Mouse (Mus musculus) embryonic fibroblast, embryonic 13.5 days (primary cell): ENCODE measurements around the gene Dda1. TPM values are rescaled to one million over a fixed set of nuclear protein-coding genes. Genes with fewer than 3 reads are reported as not detected.
"Not testable (repeated sequence)": the region's sequence is repeated elsewhere in the genome, so short reads cannot be mapped to it uniquely, and the experiment has no call there.

Experiments used
- H3K27ac ChIP-seq: 2 replicates; pipeline ENCODE4 v1.5.1; 2012; ENCODE audit warnings: low read length, control low read depth, inconsistent platforms; ENCODE audit not compliant: insufficient read depth
- H3K4me1 ChIP-seq: 2 replicates; pipeline ENCODE4 v1.6.1; 2011; ENCODE audit warnings: low read length; ENCODE audit not compliant: control insufficient read depth, insufficient read depth
- H3K4me3 ChIP-seq: 2 replicates; pipeline ENCODE4 v1.5.1; 2011; ENCODE audit warnings: mild to moderate bottlenecking, control low read depth, low read length; ENCODE audit not compliant: insufficient read depth
- CTCF ChIP-seq: IDR thresholded peaks from 2 replicates; pipeline ENCODE4 v1.5.1; 2011; ENCODE audit warnings: mild to moderate bottlenecking, control low read depth, low read length, moderate library complexity, borderline replicate concordance; ENCODE audit not compliant: insufficient read depth
- POLR2A ChIP-seq: IDR thresholded peaks from 2 replicates; pipeline ENCODE4 v1.6.1; 2011; ENCODE audit warnings: low read depth, mild to moderate bottlenecking, control low read depth, low read length, moderate library complexity
- polyA plus RNA-seq: library from polyadenylated mRNA; stranded (reverse); fragments of >200 nt; gene quantifications from 2 replicates; pipeline ENCODE4 v1.2.4, GENCODE M21; 2011; ENCODE audit warnings: low read depth; ENCODE audit not compliant: missing spikeins, insufficient read length

Gene Dda1
- 63.1 and 70.4 TPM in 2 replicates for polyA plus RNA-seq

- TF ChIP-seq POLR2A (no peak; the same call in 1 of the 2 replicates), CTCF (no peak)
- Histone ChIP-seq H3K27ac (no peak within 1 kb of the TSS), H3K4me3 (peak within 1 kb of the TSS; percentile 89), H3K4me1 (peaks cover 6% of the 10 kb centered on the region)
Measured at GRCm38 (mm10) chr8:71468916-71469315, at the start of gene Dda1. Gene Dda1, plus strand, starts transcription at chr8:71469199.

- H3K4me3 ChIP-seq = no peak overlapping the region
- H3K27ac ChIP-seq = no peak overlapping the region
- TF ChIP-seq CTCF (no peak), POLR2A (no peak)
- no peaks in the 10 kb centered on the region for H3K4me1 ChIP-seq
Measured at GRCm38 (mm10) chr8:71422121-71422520, 46.9 kb upstream of the Dda1 start.

GRCm38 (mm10) chr8:71432935-71433334 lies 36.1 kb upstream of the Dda1 start:
- peak overlapping the region; percentile 4; the same call in 1 of the 2 replicates for H3K4me3 ChIP-seq
- not testable (repeated sequence) for H3K27ac ChIP-seq, H3K4me1 ChIP-seq
- TF ChIP-seq CTCF = peak; percentile 33; the same call in 1 of the 2 replicates

GRCm38 (mm10) chr8:71437041-71437440 lies 32.0 kb upstream of the Dda1 start:
- TF ChIP-seq CTCF (no peak), POLR2A (no peak)
- Histone ChIP-seq H3K4me1 (no peaks in the 10 kb centered on the region), H3K27ac (no peak overlapping the region), H3K4me3 (no peak overlapping the region)

- no peaks in the 10 kb centered on the region; the same call in 1 of the 2 replicates for H3K4me1 ChIP-seq
- TF ChIP-seq POLR2A (no peak), CTCF (no peak)
- H3K27ac ChIP-seq = no peak overlapping the region
- no peak overlapping the region for H3K4me3 ChIP-seq
Measured at GRCm38 (mm10) chr8:71441404-71441803, 27.6 kb upstream of the Dda1 start.

GRCm38 (mm10) chr8:71445096-71445495 lies 23.9 kb upstream of the Dda1 start:
- no peaks in the 10 kb centered on the region; the same call in 1 of the 2 replicates for H3K4me1 ChIP-seq
- TF ChIP-seq POLR2A (no peak), CTCF (no peak)
- no peak overlapping the region for H3K27ac ChIP-seq
- no peak overlapping the region for H3K4me3 ChIP-seq

- TF ChIP-seq POLR2A = no peak
- no peak for TF ChIP-seq CTCF
Measured at GRCm38 (mm10) chr8:71451337-71451736, 17.7 kb upstream of the Dda1 start.

GRCm38 (mm10) chr8:71451777-71452176 lies 17.2 kb upstream of the Dda1 start:
- no peak overlapping the region for H3K27ac ChIP-seq
- TF ChIP-seq CTCF (no peak), POLR2A (no peak)
- H3K4me1 ChIP-seq = no peaks in the 10 kb centered on the region
- H3K4me3 ChIP-seq = no peak overlapping the region

More at GRCm38 (mm10) chr8:71451337-71451736, 17.7 kb upstream of the Dda1 start:
- no peak overlapping the region for H3K27ac ChIP-seq
- H3K4me1 ChIP-seq = no peaks in the 10 kb centered on the region
- H3K4me3 ChIP-seq = no peak overlapping the region

- H3K4me1 ChIP-seq = no peaks in the 10 kb centered on the region
- no peak overlapping the region for H3K4me3 ChIP-seq
- H3K27ac ChIP-seq = no peak overlapping the region
- no peak for TF ChIP-seq CTCF
- TF ChIP-seq POLR2A = no peak
Measured at GRCm38 (mm10) chr8:71452669-71453068, 16.3 kb upstream of the Dda1 start.

- TF ChIP-seq CTCF = no peak
- no peak for TF ChIP-seq POLR2A
- no peak overlapping the region for H3K4me3 ChIP-seq
- H3K4me1 ChIP-seq = no peaks in the 10 kb centered on the region
- H3K27ac ChIP-seq = no peak overlapping the region
Measured at GRCm38 (mm10) chr8:71454668-71455067, 14.3 kb upstream of the Dda1 start.

- Histone ChIP-seq H3K27ac (no peak overlapping the region), H3K4me1 (no peaks in the 10 kb centered on the region), H3K4me3 (no peak overlapping the region)
- no peak for TF ChIP-seq POLR2A
- TF ChIP-seq CTCF = no peak
Measured at GRCm38 (mm10) chr8:71456906-71457305, 12.1 kb upstream of the Dda1 start.
